Mouse (Mus musculus): Measurements from ENCODE around the gene Gpr162. TPM values are rescaled to one million over a fixed set of nuclear protein-coding genes. Genes with fewer than 3 reads are reported as not detected.
"Not testable (repeated sequence)": the region's sequence is repeated elsewhere in the genome, so short reads cannot be mapped to it uniquely, and the experiment has no call there.

Gene Gpr162
- polyA plus RNA-seq, 1 experiment = 2.4 TPM

DNA sequence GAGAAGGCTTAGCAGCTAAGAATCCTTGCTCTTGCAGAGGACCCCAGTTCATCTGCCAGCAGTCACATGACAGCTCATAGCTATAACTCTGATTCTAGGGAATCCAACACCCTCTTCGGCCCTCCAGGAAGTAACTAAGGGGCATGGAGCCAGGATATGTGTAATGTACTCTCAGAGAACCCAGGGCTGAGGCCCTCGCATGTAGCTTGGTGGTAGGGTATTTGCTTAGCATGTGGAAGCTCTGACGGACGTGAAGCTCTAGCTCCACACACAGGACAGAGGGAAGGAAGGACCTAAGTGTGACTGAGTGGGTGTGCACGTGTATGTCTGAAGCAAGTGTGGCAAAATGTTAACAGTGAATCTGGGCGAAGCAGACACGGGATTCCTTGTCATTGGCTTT is 27.4 kb downstream of the Gpr162 start:
- Histone ChIP-seq H3K4me1 (ENCODE audit: control insufficient read depth, insufficient read depth, low read length) (peaks cover 2% of the 10 kb centered on the region), H3K9ac (ENCODE audit: low read depth, poor library complexity, severe bottlenecking) (no peak overlapping the region), H3K9me3 (replicated peaks; ENCODE audit: control insufficient read depth, insufficient read depth, low read length, poor library complexity, severe bottlenecking) (no peaks in the 10 kb centered on the region), H3K27me3 (ENCODE audit: control insufficient read depth, insufficient read depth, low read length, poor library complexity, severe bottlenecking) (no peaks in the 10 kb centered on the region), H3K4me3 (ENCODE audit: low read depth, low read length) (no peak overlapping the region), H3K36me3 (ENCODE audit: control insufficient read depth, insufficient read depth, low read length, poor library complexity, severe bottlenecking) (peaks cover 16% of the 10 kb centered on the region), H3K27ac (ENCODE audit: insufficient read depth, low read length) (no peak overlapping the region)
- TF ChIP-seq CTCF (IDR thresholded peaks at IDR 0.05; ENCODE audit: low read depth, low read length) = no peak
- no peak for TF ChIP-seq EP300 (IDR thresholded peaks at IDR 0.05; ENCODE audit: insufficient read depth, low read depth, low read length)
- no peak for TF ChIP-seq POLR2A (IDR thresholded peaks at IDR 0.05; ENCODE audit: insufficient read depth, low read length)

DNA sequence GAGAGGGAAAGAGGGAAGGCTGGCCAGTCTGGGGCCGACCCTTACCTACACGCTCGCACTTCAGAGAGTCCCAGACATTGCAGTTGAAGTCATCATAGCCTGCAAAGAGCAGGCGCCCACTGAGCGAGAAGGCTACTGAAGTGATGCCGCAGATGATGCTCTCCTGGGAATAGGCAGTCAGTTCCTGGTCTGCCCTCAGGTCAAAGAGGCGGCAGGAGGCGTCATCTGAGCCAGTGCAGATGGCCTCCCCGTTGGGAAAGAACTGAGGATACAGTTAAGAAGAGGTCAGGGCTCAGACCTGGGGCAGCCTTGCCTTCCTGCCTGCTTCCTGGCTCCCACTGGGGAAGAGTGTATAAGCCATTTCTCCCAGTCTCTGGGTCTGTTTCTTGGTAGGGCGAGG is 28.3 kb downstream of the Gpr162 start:
- TF ChIP-seq EP300 (IDR thresholded peaks at IDR 0.05; ENCODE audit: insufficient read depth, low read depth, low read length) (no peak), POLR2A (IDR thresholded peaks at IDR 0.05; ENCODE audit: insufficient read depth, low read length) (no peak), CTCF (IDR thresholded peaks at IDR 0.05; ENCODE audit: low read depth, low read length) (no peak)
- Histone ChIP-seq H3K27ac (ENCODE audit: insufficient read depth, low read length) (no peak overlapping the region), H3K9ac (ENCODE audit: low read depth, poor library complexity, severe bottlenecking) (no peak overlapping the region), H3K9me3 (replicated peaks; ENCODE audit: control insufficient read depth, insufficient read depth, low read length, poor library complexity, severe bottlenecking) (no peaks in the 10 kb centered on the region), H3K4me3 (ENCODE audit: low read depth, low read length) (no peak overlapping the region), H3K4me1 (ENCODE audit: control insufficient read depth, insufficient read depth, low read length) (peaks cover 4% of the 10 kb centered on the region), H3K27me3 (ENCODE audit: control insufficient read depth, insufficient read depth, low read length, poor library complexity, severe bottlenecking) (no peaks in the 10 kb centered on the region), H3K36me3 (ENCODE audit: control insufficient read depth, insufficient read depth, low read length, poor library complexity, severe bottlenecking) (peaks cover 17% of the 10 kb centered on the region)

DNA sequence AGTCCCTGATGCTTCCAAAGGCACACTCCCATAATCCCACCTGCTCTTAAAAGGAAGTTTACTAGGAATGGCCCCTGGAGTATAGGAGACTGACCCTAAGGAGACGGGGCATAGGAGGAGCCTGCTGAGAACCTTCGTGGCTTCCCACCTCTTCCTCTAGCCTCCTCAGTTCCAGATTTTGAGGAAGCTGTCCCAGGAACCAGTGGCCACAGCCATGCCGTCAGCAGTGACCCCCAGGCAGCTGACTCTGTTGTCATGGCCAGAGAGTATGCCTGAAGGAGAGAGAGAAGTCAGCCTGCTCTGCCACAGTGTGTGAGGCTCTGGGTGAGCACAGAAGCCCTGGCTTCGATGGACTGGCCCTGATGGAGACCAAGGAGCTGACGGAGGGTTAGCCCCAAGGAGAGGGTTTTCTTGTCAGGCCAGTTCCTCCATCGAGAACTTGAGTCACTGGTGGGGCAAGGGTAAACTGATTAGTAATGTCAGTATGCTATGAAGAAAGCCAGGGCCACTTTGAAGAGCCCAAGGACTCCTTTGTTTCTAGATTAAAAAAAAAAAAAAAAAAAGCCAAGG is 29.2 kb downstream of the Gpr162 start:
- no peaks in the 10 kb centered on the region for H3K9me3 ChIP-seq (replicated peaks; ENCODE audit: control insufficient read depth, insufficient read depth, low read length, poor library complexity, severe bottlenecking)
- H3K9ac ChIP-seq (ENCODE audit: low read depth, poor library complexity, severe bottlenecking) = no peak overlapping the region
- peaks cover 17% of the 10 kb centered on the region for H3K36me3 ChIP-seq (ENCODE audit: control insufficient read depth, insufficient read depth, low read length, poor library complexity, severe bottlenecking)
- TF ChIP-seq EP300 (IDR thresholded peaks at IDR 0.05; ENCODE audit: insufficient read depth, low read depth, low read length) (no peak), POLR2A (IDR thresholded peaks at IDR 0.05; ENCODE audit: insufficient read depth, low read length) (no peak), CTCF (IDR thresholded peaks at IDR 0.05; ENCODE audit: low read depth, low read length) (no peak)
- H3K4me1 ChIP-seq (ENCODE audit: control insufficient read depth, insufficient read depth, low read length) = peaks cover 4% of the 10 kb centered on the region
- no peak overlapping the region for H3K4me3 ChIP-seq (ENCODE audit: low read depth, low read length)
- no peak overlapping the region for H3K27ac ChIP-seq (ENCODE audit: insufficient read depth, low read length)
- H3K27me3 ChIP-seq (ENCODE audit: control insufficient read depth, insufficient read depth, low read length, poor library complexity, severe bottlenecking) = no peaks in the 10 kb centered on the region

DNA sequence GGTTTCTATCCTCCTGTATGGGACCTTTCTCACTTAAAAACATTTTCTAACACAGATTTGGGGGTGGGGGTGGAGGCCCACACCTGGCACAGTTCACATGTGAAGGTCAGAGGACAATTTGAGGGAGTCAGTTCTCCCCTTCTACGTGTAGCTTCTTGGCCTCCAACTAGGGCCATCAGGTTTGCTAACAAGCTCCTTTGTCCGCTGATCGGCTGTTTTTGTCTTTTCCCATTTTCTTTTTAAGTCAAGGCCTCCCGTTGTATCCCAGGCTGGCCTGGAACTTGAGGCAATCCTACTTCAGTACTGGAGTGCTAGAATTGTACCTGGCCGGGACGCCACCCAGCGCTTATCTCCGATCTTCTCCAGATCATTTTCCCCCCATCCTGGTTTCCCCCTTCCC is 32.1 kb downstream of the Gpr162 start:
- H3K27me3 ChIP-seq (ENCODE audit: control insufficient read depth, insufficient read depth, low read length, poor library complexity, severe bottlenecking) = no peaks in the 10 kb centered on the region
- no peak overlapping the region for H3K27ac ChIP-seq (ENCODE audit: insufficient read depth, low read length)

DNA sequence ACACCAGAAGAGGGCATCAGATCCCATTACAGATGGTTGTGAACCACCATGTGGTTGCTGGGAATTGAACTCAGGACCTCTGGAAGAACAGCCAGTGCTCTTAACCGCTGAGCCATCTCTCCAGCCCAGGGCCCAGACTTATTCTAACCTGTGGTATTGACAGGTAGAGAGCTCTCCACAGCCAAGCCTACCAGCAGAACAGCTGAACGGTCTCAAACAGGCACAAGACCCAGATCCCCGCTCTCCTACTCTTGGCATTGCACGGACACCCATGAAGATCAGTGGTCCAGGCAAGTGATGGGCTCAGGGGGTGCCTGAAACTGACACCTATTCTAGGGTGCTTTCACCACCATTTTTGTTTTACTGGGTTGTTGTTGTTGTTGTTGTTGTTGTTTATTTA is 32.6 kb downstream of the Gpr162 start:
- not testable (repeated sequence) for H3K9me3 ChIP-seq (replicated peaks; ENCODE audit: control insufficient read depth, insufficient read depth, low read length, poor library complexity, severe bottlenecking); H3K4me1 ChIP-seq (ENCODE audit: control insufficient read depth, insufficient read depth, low read length); H3K27me3 ChIP-seq (ENCODE audit: control insufficient read depth, insufficient read depth, low read length, poor library complexity, severe bottlenecking); H3K27ac ChIP-seq (ENCODE audit: insufficient read depth, low read length)
- peaks cover 17% of the 10 kb centered on the region for H3K36me3 ChIP-seq (ENCODE audit: control insufficient read depth, insufficient read depth, low read length, poor library complexity, severe bottlenecking)
- H3K4me3 ChIP-seq (ENCODE audit: low read depth, low read length) = peak overlapping the region; percentile 7; the same call in 1 of the 2 replicates
- peak overlapping the region; percentile 89; the same call in 1 of the 2 replicates for H3K9ac ChIP-seq (ENCODE audit: low read depth, poor library complexity, severe bottlenecking)

More for the DNA sequence above, 32.1 kb downstream of the Gpr162 start:
- H3K9ac ChIP-seq (ENCODE audit: low read depth, poor library complexity, severe bottlenecking) = no peak overlapping the region
- no peak for TF ChIP-seq POLR2A (IDR thresholded peaks at IDR 0.05; ENCODE audit: insufficient read depth, low read length)
- TF ChIP-seq CTCF (IDR thresholded peaks at IDR 0.05; ENCODE audit: low read depth, low read length) = no peak
- no peak for TF ChIP-seq EP300 (IDR thresholded peaks at IDR 0.05; ENCODE audit: insufficient read depth, low read depth, low read length)
- H3K9me3 ChIP-seq (replicated peaks; ENCODE audit: control insufficient read depth, insufficient read depth, low read length, poor library complexity, severe bottlenecking) = no peaks in the 10 kb centered on the region
- H3K4me1 ChIP-seq (ENCODE audit: control insufficient read depth, insufficient read depth, low read length) = peaks cover 2% of the 10 kb centered on the region
- H3K4me3 ChIP-seq (ENCODE audit: low read depth, low read length) = no peak overlapping the region
- peaks cover 17% of the 10 kb centered on the region for H3K36me3 ChIP-seq (ENCODE audit: control insufficient read depth, insufficient read depth, low read length, poor library complexity, severe bottlenecking)

DNA sequence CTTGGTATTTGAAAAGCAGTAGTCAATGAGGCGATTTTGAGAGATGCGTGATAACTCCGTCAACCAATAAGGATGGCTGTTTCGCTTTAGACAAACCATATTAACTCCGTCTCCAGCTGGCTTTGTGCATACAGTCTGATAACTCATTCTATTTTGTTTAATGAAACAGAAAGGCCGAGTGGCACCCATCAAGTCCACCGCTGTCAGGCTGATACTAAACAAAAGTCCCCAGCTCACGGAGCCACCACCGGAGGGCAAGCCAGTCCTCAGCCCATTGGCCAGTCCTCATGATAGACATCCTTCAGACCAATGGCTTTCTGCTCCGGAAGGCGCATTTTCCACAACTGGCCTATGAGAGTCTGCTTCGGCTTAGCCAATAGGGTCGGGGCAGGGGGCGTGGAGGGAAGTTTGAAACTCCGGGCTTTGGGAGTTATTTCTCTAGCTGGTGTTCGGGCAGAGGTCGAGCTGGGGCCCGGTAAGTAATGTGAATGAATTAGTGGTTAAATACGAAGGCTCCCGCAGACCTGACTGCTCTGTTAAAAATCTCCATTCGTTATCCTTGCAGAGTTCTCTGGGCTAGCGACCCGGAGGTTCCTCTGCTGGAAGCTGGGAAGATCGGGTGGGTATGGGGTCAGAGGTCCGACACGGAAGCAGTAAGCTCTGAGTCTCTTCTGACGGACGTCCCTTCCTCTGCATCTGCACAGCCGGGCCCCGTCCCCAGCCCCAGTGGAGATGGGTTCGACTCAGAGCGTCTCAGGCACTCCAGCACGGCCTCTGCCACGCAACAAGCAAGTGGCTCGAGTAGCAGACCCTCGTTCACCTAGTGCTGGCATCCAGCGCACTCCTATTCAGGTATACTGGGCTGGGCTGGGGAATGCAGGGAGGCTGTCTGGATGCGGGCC is 33.7 kb downstream of the Gpr162 start:
- peaks cover 2% of the 10 kb centered on the region for H3K4me1 ChIP-seq (ENCODE audit: control insufficient read depth, insufficient read depth, low read length)
- H3K27me3 ChIP-seq (ENCODE audit: control insufficient read depth, insufficient read depth, low read length, poor library complexity, severe bottlenecking) = no peaks in the 10 kb centered on the region
- peak overlapping the region; percentile 98 for H3K4me3 ChIP-seq (ENCODE audit: low read depth, low read length)
- peak overlapping the region; percentile 89 for H3K9ac ChIP-seq (ENCODE audit: low read depth, poor library complexity, severe bottlenecking)
- no peaks in the 10 kb centered on the region for H3K9me3 ChIP-seq (replicated peaks; ENCODE audit: control insufficient read depth, insufficient read depth, low read length, poor library complexity, severe bottlenecking)
- peaks cover 26% of the 10 kb centered on the region for H3K36me3 ChIP-seq (ENCODE audit: control insufficient read depth, insufficient read depth, low read length, poor library complexity, severe bottlenecking)
- no peak for TF ChIP-seq EP300 (IDR thresholded peaks at IDR 0.05; ENCODE audit: insufficient read depth, low read depth, low read length)
- no peak for TF ChIP-seq CTCF (IDR thresholded peaks at IDR 0.05; ENCODE audit: low read depth, low read length)
- TF ChIP-seq POLR2A (IDR thresholded peaks at IDR 0.05; ENCODE audit: insufficient read depth, low read length) = peak; percentile 14
- peak overlapping the region; percentile 82 for H3K27ac ChIP-seq (ENCODE audit: insufficient read depth, low read length)

Measured in ES-Bruce4 (cell line).